Comparison of ENCODE assay signal across 11 mouse cellular contexts in genomic region chr15:86224972-86225551, GRCm38 (mm10). TPM values are rescaled to one million over a fixed set of nuclear protein-coding genes. Genes with fewer than 3 reads are reported as not detected.
DNase-seq lines count a peak whose midpoint lies in the region; ATAC-seq lines count a peak whose summit lies in the region.
"Had no signal": no experiment of that assay in that cellular context is flagged by ENCODE, and none has a peak within 500 bp of the region (broad histone marks: within the 10 kb centered on the region; RNA-seq: fewer than 3 reads in every experiment).

No protein-coding gene starts in this region.

- no peaks in the 10 kb centered on the region for H3K36me3 ChIP-seq in macrophage (ENCODE audit: inconsistent target)
- H3K36me3 ChIP-seq in hindbrain, embryonic 16.5 days (ENCODE audit: control insufficient read depth, insufficient read depth, low read length): no peaks in the 10 kb centered on the region
- H3K36me3 ChIP-seq: embryonic facial prominence, embryonic 15.5 days; hindbrain, embryonic 15.5 days; lung, embryonic 15.5 days had no signal

- no peak overlapping the region for H3K9ac ChIP-seq in hindbrain, embryonic 16.5 days (ENCODE audit: low read depth, low read length)
- H3K9ac ChIP-seq: embryonic facial prominence, embryonic 15.5 days; hindbrain, embryonic 15.5 days; lung, embryonic 15.5 days had no signal

- peak; percentile 81 for DNase-seq in layer of hippocampus, adult 9-11 months
- DNase-seq in layer of hippocampus, postnatal 25 days (ENCODE audit: extremely low spot score in 1 of 2, low spot score in 1 of 2): no peak
- DNase-seq in A20 (ENCODE audit: low read depth, low spot score) (peak; percentile 40), MEL-GATA-1-ER (ENCODE audit: extremely low read depth, low read depth) (peak; percentile 95)
- DNase-seq in adrenal gland, adult 2 months: no peak
- DNase-seq in spleen, adult 12 weeks (ENCODE audit: low spot score): no peak

- H3K27me3 ChIP-seq in hindbrain, embryonic 16.5 days (replicated peaks; ENCODE audit: control insufficient read depth, insufficient read depth, low read length): no peaks in the 10 kb centered on the region
- H3K27me3 ChIP-seq: embryonic facial prominence, embryonic 15.5 days; hindbrain, embryonic 15.5 days; lung, embryonic 15.5 days had no signal

- no peaks in the 10 kb centered on the region for H3K9me3 ChIP-seq in hindbrain, embryonic 16.5 days (ENCODE audit: control insufficient read depth, low read length)
- H3K9me3 ChIP-seq: embryonic facial prominence, embryonic 15.5 days; hindbrain, embryonic 15.5 days; lung, embryonic 15.5 days had no signal

- no peak overlapping the region for H3K4me2 ChIP-seq in hindbrain, embryonic 16.5 days (ENCODE audit: low read length)
- H3K4me2 ChIP-seq: embryonic facial prominence, embryonic 15.5 days; hindbrain, embryonic 15.5 days; lung, embryonic 15.5 days had no signal

- WGBS in macrophage (ENCODE audit: missing documents): 1% methylated on average over 7 of the region's 7 CpGs
- WGBS in hindbrain, embryonic 16.5 days: 90% methylated on average over 7 of the region's 7 CpGs

- ATAC-seq in hindbrain, embryonic 16.5 days: no peak

- H3K4me1 ChIP-seq in hindbrain, embryonic 16.5 days (ENCODE audit: control insufficient read depth, insufficient read depth, low read depth, low read length): no peaks in the 10 kb centered on the region
- H3K4me1 ChIP-seq: embryonic facial prominence, embryonic 15.5 days; hindbrain, embryonic 15.5 days had no signal

- peaks cover 81% of the 10 kb centered on the region for H3K79me2 ChIP-seq in macrophage (ENCODE audit: inconsistent target)

- peak overlapping the region; percentile 98 for H3K27ac ChIP-seq in macrophage
- H3K27ac ChIP-seq in hindbrain, embryonic 16.5 days (ENCODE audit: low read depth, low read length): no peak overlapping the region
- H3K27ac ChIP-seq: embryonic facial prominence, embryonic 15.5 days; hindbrain, embryonic 15.5 days; lung, embryonic 15.5 days had no signal

- no peak overlapping the region for H3K4me3 ChIP-seq in macrophage (ENCODE audit: inconsistent target)
- no peak overlapping the region for H3K4me3 ChIP-seq in hindbrain, embryonic 16.5 days (ENCODE audit: low read length)
- H3K4me3 ChIP-seq: embryonic facial prominence, embryonic 15.5 days; hindbrain, embryonic 15.5 days; lung, embryonic 15.5 days had no signal

RNA-seq across cellular contexts. Expression of gene Tbc1d22a, which starts 10.8 kb away (rescaled TPM):
- 10 to 100 TPM; 33.5 to 34.5 TPM for total RNA-seq in layer of hippocampus, postnatal 25 days (2021)
- 100 to 1,000 TPM in 22 of 26 experiments, 10 to 100 TPM in 4; 49.2 to 243 (median 149) TPM for total RNA-seq in macrophage (2018; cell fraction: chromatin; rRNA removed)
- 10 to 100 TPM; 47.8 to 85.0 (median 62.8) TPM for total RNA-seq in macrophage (2018; cell fraction: cytosol; rRNA removed)
- total RNA-seq in macrophage (2018; cell fraction: nucleus; rRNA removed): 100 to 1,000 TPM in 11 of 26 experiments, 10 to 100 TPM in 15; 41.2 to 234 (median 79.2) TPM
- 49.5 to 60.9 TPM (median 57.9 TPM) in 3 replicates for polyA plus RNA-seq in macrophage (2018)
- 10 to 100 TPM; 34.5 to 37.7 TPM for total RNA-seq in adrenal gland, adult 2 months (2021)
- polyA plus RNA-seq in adrenal gland, adult 2 months (2012; rRNA removed): 38.7 and 44.4 TPM in 2 replicates
- 12.6 and 13.2 TPM in 2 replicates for polyA plus RNA-seq in hindbrain, embryonic 16.5 days (2015; fragmentation: Nextera tagmentation; extraction: Ambion mirVana)

RNA-seq across cellular contexts. Expression of gene Cerk, which starts 39.1 kb away (rescaled TPM):
- 10 to 100 TPM; 46.3 to 47.4 TPM for total RNA-seq in layer of hippocampus, postnatal 25 days (2021)
- total RNA-seq in macrophage (2018; cell fraction: chromatin; rRNA removed): 100 to 1,000 TPM in 22 of 26 experiments, 10 to 100 TPM in 4; 29.9 to 512 (median 265) TPM
- 100 to 1,000 TPM in 23 of 26 experiments, 10 to 100 TPM in 3; 62.0 to 216 (median 136) TPM for total RNA-seq in macrophage (2018; cell fraction: cytosol; rRNA removed)
- total RNA-seq in macrophage (2018; cell fraction: nucleus; rRNA removed): 100 to 1,000 TPM in 22 of 26 experiments, 10 to 100 TPM in 4; 50.0 to 412 (median 210) TPM
- polyA plus RNA-seq in macrophage (2018): 118 to 148 TPM (median 141 TPM) in 3 replicates
- total RNA-seq in adrenal gland, adult 2 months (2021): 10 to 100 TPM; 34.5 to 41.1 TPM
- 33.7 and 39.6 TPM in 2 replicates for polyA plus RNA-seq in adrenal gland, adult 2 months (2012; rRNA removed)
- polyA plus RNA-seq in hindbrain, embryonic 16.5 days (2015; fragmentation: Nextera tagmentation; extraction: Ambion mirVana): 25.3 and 27.6 TPM in 2 replicates

Comparison
In these comparisons a context has a peak if more than half of its experiments do, and no peak if none do; other contexts are left out.
1. DNase-seq: peak in layer of hippocampus, adult 9-11 months (single experiment), A20 (single experiment) and MEL-GATA-1-ER (single experiment); none in layer of hippocampus, postnatal 25 days (0 of 2), adrenal gland, adult 2 months (single experiment) and spleen, adult 12 weeks (single experiment).